Mouse (Mus musculus) granulocyte monocyte progenitor cell, adult 5-6 weeks (primary cell): ENCODE data around the gene Cfap70. TPM values are rescaled to one million over a fixed set of nuclear protein-coding genes. Genes with fewer than 3 reads are reported as not detected.

Source experiments
- ATAC-seq: replicated peaks from 2 replicates; pipeline ENCODE4 v1.8.0; 2016; ENCODE audit warnings: mild to moderate bottlenecking, moderate TSS enrichment, inconsistent platforms; ENCODE audit not compliant: poor library complexity, severe bottlenecking
- total RNA-seq, 2 experiments: library from RNA; stranded (forward) in 1 of 2; stranded (reverse) in 1 of 2; fragments of 200-712, 200-1000 nt in 1 of 2; fragments of >200 nt in 1 of 2; fragmentation: Nextera tagmentation in 1 of 2; gene quantifications; 2 replicates each; pipeline ENCODE4 v1.2.3; 2014 to 2017

Cfap70 gene
- total RNA-seq, 2 experiments from 2014 or later = not detected

- ATAC-seq = no peak
Measured at GRCm38 (mm10) chr14:20429833-20430232, 22.2 kb downstream of the Cfap70 start.

- ATAC-seq = no peak
Measured at GRCm38 (mm10) chr14:20428593-20428992, 23.4 kb downstream of the Cfap70 start.

DNA sequence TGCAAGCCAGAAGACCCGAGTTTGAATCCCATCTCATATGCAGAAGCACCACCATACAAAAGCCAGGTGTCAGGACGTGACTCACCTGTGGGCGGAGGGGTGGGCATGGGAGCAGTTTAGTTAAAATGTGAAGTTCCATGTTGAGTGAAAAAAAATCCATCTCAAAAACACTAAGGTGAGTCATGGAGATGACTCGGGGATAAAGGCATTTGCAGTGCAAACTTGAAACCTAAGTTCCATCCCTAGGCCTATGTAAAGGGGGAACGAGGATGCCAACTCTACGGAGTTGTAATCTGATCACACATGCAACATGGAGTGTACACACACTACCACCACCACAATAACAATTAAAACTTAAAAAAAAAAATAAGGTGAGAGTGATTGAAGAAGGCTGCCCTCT, 29.0 kb downstream of the Cfap70 start:
- no peak for ATAC-seq

DNA sequence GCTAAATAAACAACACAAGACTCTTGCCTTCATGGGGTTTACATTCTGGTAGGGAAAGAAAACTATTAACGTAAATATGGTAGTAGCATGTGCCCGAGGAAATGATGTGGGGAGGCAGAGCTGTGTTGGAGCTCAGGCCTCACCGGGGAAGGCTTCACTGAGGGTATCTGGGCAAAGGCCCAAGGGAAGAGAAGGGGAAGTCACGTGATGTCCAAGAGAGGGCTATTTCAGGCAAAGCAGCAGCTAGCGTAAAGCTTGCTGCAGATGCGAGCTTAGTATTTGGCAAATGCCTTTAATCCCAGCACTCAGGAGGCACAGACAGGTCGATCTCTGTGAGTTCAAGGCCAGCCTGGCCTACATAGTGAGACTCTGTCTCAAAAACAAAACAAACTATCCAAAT, 29.8 kb downstream of the Cfap70 start:
- ATAC-seq = peak; percentile 56

DNA sequence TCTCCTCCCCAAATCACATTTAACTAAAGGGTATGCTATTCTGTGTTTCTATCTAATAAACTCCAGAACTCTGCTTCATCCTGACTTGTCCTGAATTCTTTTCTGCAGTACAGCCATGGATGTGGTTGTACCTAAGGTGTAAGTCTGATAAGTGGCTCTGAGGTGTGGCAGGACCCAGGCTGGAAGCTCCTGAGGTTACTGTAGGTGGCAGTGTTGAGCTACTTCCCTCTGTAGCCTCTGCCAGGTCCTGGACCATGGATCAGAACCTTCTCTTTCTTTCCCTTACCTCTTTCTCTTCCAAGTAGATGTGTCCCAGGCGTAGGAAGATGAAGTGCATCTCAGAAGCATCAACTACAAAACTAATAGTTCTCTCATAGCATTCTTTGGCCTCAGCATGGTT, 52.0 kb downstream of the Cfap70 start:
- ATAC-seq = peak; percentile 82

DNA sequence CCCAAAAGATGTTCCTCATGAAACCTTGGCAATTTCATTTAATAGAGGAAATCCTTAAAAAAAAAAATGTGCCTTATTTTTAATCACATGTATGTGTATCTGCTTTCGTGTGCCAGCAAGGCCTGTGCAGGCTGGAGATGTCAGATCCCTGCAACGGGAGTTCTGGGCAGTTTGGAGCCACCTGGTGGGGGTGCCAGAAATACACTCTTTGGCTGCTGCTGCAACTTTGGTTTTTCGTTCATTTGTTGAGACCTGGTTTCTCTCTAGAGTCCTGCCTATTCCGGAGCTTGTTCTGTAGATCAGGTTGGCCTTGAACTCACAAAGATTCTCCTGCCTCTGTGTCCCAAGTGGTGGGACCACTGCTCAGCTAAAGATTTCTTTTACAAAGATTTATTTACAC, 53.2 kb downstream of the Cfap70 start:
- peak; percentile 55; the same call in 1 of the 2 replicates for ATAC-seq

DNA sequence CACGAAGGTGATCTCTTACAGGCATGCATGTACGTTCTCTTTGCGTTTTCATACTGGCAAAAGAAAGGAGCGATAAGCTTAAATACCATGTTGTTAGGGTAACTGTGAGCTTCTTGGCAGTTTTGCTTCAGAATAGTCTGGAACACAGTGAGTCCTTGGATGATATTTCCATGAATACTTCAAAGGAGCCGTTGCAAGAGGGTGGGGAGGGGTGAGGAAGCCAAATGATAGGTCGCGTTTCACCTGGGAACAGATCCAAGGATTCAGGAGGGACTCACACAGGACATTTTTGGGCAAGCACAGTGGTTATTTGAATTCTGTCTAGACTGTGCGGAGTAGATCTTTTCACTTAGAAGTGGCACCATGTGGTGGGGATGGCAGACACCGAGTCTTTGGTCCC, 54.8 kb downstream of the Cfap70 start:
- ATAC-seq = no peak

- ATAC-seq = peak; percentile 90
Measured at GRCm38 (mm10) chr14:20393205-20393913, 58.7 kb downstream of the Cfap70 start, which contains the start of gene Mrps16. Gene Mrps16, minus strand, starts transcription at chr14:20393634.

DNA sequence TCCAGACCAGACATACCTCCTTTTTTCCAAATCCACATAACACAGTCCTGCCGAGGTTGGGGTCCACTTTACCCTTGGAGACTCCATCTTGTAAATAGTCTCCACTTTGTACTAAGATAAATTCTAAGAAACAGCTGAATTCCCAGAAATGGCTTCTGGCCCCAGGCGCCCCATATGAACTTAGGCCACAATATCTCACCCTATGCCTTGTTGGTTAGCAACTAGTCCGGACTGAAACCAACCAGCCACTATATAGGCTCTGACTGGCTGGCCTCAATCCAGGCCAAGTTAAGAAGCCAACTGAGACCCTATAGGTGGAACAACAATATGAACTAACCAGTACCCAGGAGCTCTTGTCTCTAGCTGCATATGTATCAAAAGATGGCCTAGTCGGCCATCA, 59.7 kb downstream of the Cfap70 start:
- no peak for ATAC-seq

DNA sequence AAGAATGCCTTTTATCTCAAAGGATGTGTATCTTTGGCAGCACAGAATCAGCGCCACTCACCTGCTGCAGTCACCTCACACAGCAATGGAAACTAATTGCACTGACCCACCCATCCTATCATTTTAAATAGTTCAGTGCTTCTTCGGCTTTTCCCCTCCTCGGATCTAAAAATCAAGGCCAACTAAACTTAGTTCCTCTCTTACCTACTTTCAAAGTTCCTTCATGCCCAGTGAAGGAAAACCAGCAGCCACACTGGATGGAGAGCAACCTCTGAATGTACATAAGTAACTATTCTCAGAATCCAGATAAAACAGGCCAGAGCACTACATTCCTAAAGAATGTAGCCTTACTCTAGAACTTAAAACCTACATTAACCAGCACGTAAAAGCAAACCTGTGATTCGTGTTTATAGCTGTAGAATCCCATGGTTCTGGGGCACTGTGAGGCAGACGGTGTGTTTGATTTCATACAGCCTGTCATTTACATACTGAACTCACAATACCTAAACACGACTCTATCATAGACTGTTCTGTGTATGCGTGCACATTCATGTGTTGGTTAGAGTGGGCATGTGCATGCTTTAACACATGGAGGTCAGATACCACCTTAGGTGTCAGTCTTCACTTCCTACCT, 62.5 kb downstream of the Cfap70 start:
- ATAC-seq = no peak

DNA sequence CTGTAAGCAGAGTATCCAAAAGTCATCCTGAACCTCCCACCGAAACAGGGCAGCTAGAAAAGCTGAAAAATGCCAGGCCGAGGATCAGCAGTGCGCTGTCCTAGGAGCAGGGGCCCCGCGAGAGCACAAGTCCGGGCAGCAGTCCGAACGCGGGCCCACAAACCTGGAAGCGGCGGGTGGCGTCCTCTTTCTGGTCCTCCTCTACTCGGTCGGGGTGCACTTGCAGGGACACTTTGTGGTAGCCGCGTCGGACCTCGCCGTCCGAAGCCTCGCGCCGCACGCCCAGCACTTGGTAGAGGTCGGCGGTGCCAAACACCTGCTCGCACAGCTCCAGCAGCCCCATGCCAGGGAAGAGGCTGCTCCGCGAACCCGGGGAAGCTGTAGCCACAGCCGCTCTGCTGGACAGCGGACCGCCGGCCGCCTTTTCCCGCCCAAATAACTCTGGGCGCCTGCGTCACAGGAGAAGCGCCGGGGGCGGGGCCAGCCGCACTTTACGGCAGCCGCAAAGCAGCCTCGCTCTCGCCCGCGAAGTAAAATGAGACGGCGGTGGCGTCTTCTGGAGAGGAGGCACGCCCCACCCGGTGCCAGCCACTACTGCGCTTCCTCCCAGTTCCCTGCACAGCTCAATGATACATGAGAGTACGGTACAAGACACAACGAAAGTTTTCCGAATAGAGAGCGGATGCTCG, 63.4 kb downstream of the Cfap70 start, which contains the start of gene Dnajc9:
Gene Dnajc9 (minus strand): TSS at position 470 of the 689 bp plus-strand sequence.
- ATAC-seq = peak; percentile 72

GRCm38 (mm10) chr14:20379753-20380430, 72.1 kb downstream of the Cfap70 start:
- ATAC-seq = peak; percentile 57

DNA sequence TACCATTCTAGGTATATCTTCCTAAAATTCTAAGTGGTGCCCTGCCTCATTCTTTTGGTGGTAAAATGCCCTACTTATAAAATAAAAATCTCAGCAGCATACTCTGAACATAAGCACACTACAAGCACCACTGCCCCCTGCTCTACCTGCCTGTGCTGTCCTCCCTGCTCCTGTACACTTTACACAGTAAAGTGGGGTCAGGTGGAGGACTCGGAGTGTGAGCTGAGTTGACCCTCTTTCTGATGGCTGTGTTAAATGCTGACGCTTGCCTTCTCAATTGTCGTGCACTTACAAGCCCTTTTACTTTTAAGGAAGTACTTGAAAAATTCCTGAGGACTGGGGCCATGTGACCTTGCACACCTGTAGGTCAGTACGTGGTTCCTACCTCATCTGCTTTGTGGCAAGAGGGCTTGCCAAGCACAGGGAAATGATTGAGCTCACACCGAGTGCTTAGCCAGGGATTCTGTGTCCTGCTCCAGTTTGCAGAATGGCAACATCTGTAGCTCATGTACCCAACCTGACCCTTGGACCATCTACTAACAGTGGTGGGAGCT, 72.9 kb downstream of the Cfap70 start:
- 0 out of 2 replicates have a peak, but pooled peaks have one; percentile 10 for ATAC-seq

- peak; percentile 92 for ATAC-seq
Measured at GRCm38 (mm10) chr14:20378313-20379061, 73.5 kb downstream of the Cfap70 start.

DNA sequence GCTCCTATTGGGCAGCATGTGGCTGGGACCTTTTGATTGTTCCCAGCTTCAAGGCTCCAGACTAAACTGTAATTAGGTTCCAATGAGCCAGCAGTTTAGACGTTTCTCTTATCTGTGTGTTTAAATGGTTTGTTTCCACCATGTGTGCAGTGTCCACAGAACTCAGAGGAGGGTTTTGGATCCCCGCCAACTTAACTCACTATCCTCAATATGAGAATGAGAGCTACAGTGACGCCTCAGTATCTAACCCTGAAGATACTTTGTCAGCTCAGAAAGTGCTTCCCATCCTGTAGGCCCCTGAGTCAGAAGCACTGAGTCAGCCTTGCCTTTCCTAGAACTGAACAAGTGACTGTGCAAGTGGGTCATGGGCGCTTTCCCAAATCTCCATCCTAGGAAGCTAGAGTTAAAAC, 74.9 kb downstream of the Cfap70 start:
- ATAC-seq = no peak

DNA sequence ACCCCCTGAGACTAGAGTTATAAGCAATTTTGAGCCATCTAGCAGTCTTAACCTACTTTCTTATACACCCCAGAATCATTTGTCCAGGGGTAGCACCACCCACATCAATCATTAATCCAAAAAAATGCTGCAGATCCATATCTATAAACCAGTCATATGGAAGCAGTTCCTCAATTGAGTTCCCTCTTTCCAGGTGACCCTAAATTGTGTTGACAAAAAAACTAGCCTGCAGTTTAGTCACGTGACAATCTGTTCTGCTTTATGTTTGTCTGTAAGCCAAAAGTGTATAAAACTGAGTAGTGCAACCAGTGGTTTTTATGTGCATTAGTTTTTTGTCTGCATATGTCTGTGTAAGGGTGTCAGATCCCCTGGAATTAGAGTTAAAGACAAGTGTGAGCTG, 80.2 kb downstream of the Cfap70 start:
- peak; percentile 38; the same call in 1 of the 2 replicates for ATAC-seq

DNA sequence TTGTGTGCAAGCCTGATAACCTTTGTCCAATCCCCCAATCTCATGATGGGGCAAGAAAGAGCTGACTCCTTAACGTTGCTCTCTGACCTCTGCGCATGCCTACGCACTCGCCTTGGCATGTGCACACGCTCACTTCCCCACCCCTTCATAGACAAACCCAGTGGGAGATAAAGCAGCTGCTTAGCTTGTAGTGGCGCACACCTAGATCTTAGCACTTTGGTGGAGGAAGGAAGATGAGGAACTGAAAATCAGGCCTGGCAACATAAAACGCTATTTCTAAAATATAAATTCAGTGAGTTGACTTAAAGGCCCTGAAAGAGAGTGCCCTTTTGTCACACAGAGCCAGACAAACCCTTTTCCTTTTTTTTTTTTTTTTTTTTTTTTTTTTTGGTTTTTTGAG, 81.2 kb downstream of the Cfap70 start:
- ATAC-seq = peak; percentile 93

DNA sequence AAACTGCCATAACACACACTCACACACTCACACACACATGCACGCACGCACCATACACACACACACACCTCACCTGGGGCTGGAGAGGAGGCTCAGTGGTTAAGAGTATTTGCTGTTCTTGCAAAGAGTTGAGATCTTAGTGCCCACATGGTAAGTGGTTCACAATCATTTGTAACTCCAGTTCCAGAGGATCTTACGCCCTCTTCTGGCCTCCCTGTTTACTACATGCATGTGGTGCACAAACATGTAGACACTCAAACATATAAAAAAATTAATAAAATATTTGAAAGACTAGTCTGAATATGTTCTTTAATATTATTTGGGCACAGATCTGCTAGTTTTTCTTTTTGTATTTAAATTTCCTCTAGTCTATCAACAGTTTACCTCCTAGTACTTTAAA, 83.8 kb downstream of the Cfap70 start:
- no peak for ATAC-seq

DNA sequence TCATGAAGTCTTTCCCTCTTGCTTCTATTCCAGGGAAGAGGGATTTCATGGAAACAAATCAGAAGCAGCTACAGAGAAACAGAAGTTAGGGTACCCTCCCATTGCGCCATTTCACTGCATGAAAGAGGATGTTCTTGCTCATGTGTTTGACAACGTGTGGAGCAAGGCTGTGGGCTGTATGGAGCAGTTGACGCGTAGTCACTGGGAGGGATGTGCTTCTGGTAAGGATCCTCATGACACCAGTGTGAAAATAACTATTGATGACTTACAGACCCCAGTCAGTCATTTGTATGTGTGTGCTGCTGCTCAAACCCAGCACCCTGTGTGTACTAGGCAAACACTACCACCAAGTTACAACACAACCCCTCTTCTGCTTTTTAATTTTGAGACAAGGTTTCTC, 88.8 kb downstream of the Cfap70 start:
- ATAC-seq = peak; percentile 91
